Mouse (Mus musculus) forebrain, postnatal 0 days (tissue): ENCODE measurements around the gene Brd7. TPM values are rescaled to one million over a fixed set of nuclear protein-coding genes. Genes with fewer than 3 reads are reported as not detected.

ENCODE experiments used
- ATAC-seq: fragments of 200-750 bp; cut with Nextera tagmentation; 2 replicates; pipeline ENCODE4 v1.8.0; 2017; ENCODE audit warnings: mild to moderate bottlenecking, moderate library complexity
- DNase-seq: peaks from one replicate; pipeline ENCODE4 v3.0.0-alpha.2; 2015
- H3K27ac ChIP-seq: fragments of 300-500 bp; sonication (generic); 2 replicates; pipeline ENCODE4 v1.5.1; 2014; ENCODE audit warnings: low read depth, mild to moderate bottlenecking, antibody characterized with exemption, low read length, moderate library complexity, mixed read lengths
- H3K27me3 ChIP-seq: fragments of 300-500 bp; sonication (generic); 2 replicates; pipeline ENCODE4 v1.6.1; 2014; ENCODE audit warnings: mild to moderate bottlenecking, low read length, mixed read lengths; ENCODE audit not compliant: insufficient read depth
- H3K36me3 ChIP-seq: fragments of 300-500 bp; sonication (generic); 2 replicates; pipeline ENCODE4 v1.6.1; 2014; ENCODE audit warnings: mild to moderate bottlenecking, moderate library complexity; ENCODE audit not compliant: insufficient read depth
- H3K4me1 ChIP-seq: fragments of 300-500 bp; sonication (generic); 2 replicates; pipeline ENCODE4 v1.6.1; 2014; ENCODE audit warnings: antibody characterized with exemption; ENCODE audit not compliant: insufficient read depth
- H3K4me2 ChIP-seq: fragments of 300-500 bp; sonication (generic); 2 replicates; pipeline ENCODE4 v1.6.1; 2014; ENCODE audit warnings: low read depth, mild to moderate bottlenecking, moderate library complexity
- H3K4me3 ChIP-seq: fragments of 300-500 bp; sonication (generic); 2 replicates; pipeline ENCODE4 v1.5.1; 2014; ENCODE audit warnings: low read depth, low read length, mixed read lengths
- H3K9ac ChIP-seq: fragments of 300-500 bp; sonication (generic); 2 replicates; pipeline ENCODE4 v1.6.1; 2014; ENCODE audit warnings: mild to moderate bottlenecking
- H3K9me3 ChIP-seq: fragments of 300-500 bp; sonication (generic); 2 replicates; pipeline ENCODE4 v1.6.1; 2016; ENCODE audit warnings: low read length
- CTCF ChIP-seq: sonication (generic); IDR thresholded peaks from 2 replicates; pipeline ENCODE4 v1.5.1; 2016; ENCODE audit warnings: antibody characterized with exemption, control low read depth, low read depth
- WGBS: fragments of 180-500 bp; shearing (Covaris S2); extraction: QIAGEN DNeasy Blood & Tissue Kit; methylation state at CpG from one replicate; pipeline ENCODE4 v1.1.7; 2014; 5-methylcytosine and 5-hydroxymethylcytosine counted together
- polyA plus RNA-seq: library from polyadenylated mRNA; unstranded; fragments of >200 nt; fragmentation: Nextera tagmentation; extraction: Ambion mirVana; gene quantifications from 2 replicates; pipeline ENCODE4 v1.2.1, GENCODE M21; 2015
- total RNA-seq: library from RNA; depleted of rRNA; stranded (reverse); fragments of >200 nt; gene quantifications from 2 replicates; pipeline ENCODE4 v1.2.3, GENCODE M21; 2014

Brd7 gene
- total and polyA plus RNA-seq, 2 experiments from 2014 or later, result 24.1 to 52.4 TPM

GRCm38 (mm10) chr8:88310286-88310685 is 51.7 kb downstream of the Brd7 start:
- no peak overlapping the region for H3K4me2 ChIP-seq
- no peaks in the 10 kb centered on the region for H3K4me1 ChIP-seq
- no peak overlapping the region for H3K4me3 ChIP-seq
- 91% methylated on average over 13 of the region's 13 CpGs for WGBS
- no peaks in the 10 kb centered on the region for H3K36me3 ChIP-seq
- ATAC-seq, result no peak
- no peaks in the 10 kb centered on the region for H3K9me3 ChIP-seq
- no peak overlapping the region for H3K27ac ChIP-seq
- no peak for TF ChIP-seq CTCF
- no peak for DNase-seq
- no peaks in the 10 kb centered on the region for H3K27me3 ChIP-seq
- no peak overlapping the region for H3K9ac ChIP-seq

GRCm38 (mm10) chr8:88309881-88310280 is 52.1 kb downstream of the Brd7 start:
- ATAC-seq (no peak), DNase-seq (no peak)
- Histone ChIP-seq H3K9me3 (no peaks in the 10 kb centered on the region), H3K4me3 (no peak overlapping the region), H3K27ac (no peak overlapping the region), H3K4me2 (no peak overlapping the region), H3K4me1 (no peaks in the 10 kb centered on the region), H3K9ac (no peak overlapping the region), H3K36me3 (no peaks in the 10 kb centered on the region), H3K27me3 (no peaks in the 10 kb centered on the region)
- TF ChIP-seq CTCF, result no peak
- 94% methylated on average over 7 of the region's 7 CpGs for WGBS

GRCm38 (mm10) chr8:88309274-88309873 is 52.6 kb downstream of the Brd7 start:
- no peak overlapping the region for H3K4me3 ChIP-seq
- no peak for DNase-seq
- H3K4me1 ChIP-seq, result no peaks in the 10 kb centered on the region
- no peak for TF ChIP-seq CTCF
- no peaks in the 10 kb centered on the region for H3K36me3 ChIP-seq
- ATAC-seq, result no peak
- no peak overlapping the region for H3K9ac ChIP-seq
- no peaks in the 10 kb centered on the region for H3K27me3 ChIP-seq
- H3K4me2 ChIP-seq, result no peak overlapping the region
- no peak overlapping the region for H3K27ac ChIP-seq
- no peaks in the 10 kb centered on the region for H3K9me3 ChIP-seq
- 82% methylated on average over 10 of the region's 10 CpGs for WGBS

- Histone ChIP-seq H3K36me3 (no peaks in the 10 kb centered on the region), H3K4me2 (no peak overlapping the region), H3K27ac (no peak overlapping the region), H3K9me3 (no peaks in the 10 kb centered on the region), H3K4me1 (no peaks in the 10 kb centered on the region), H3K27me3 (no peaks in the 10 kb centered on the region), H3K4me3 (no peak overlapping the region), H3K9ac (no peak overlapping the region)
- WGBS, result 85% methylated on average over 4 of the region's 4 CpGs
- ATAC-seq, result no peak
- no peak for TF ChIP-seq CTCF
- DNase-seq, result no peak
Measured at GRCm38 (mm10) chr8:88307736-88308135, 54.3 kb downstream of the Brd7 start.

- Histone ChIP-seq H3K4me2 (no peak overlapping the region), H3K27ac (no peak overlapping the region), H3K36me3 (no peaks in the 10 kb centered on the region), H3K4me1 (no peaks in the 10 kb centered on the region), H3K9ac (no peak overlapping the region), H3K4me3 (no peak overlapping the region), H3K27me3 (no peaks in the 10 kb centered on the region), H3K9me3 (no peaks in the 10 kb centered on the region)
- DNase-seq (no peak), ATAC-seq (no peak)
- peak; percentile 40 for TF ChIP-seq CTCF
- WGBS, result 78% methylated on average over 14 of the region's 14 CpGs
Measured at GRCm38 (mm10) chr8:88306511-88306910, 55.5 kb downstream of the Brd7 start.

- Histone ChIP-seq H3K4me2 (no peak overlapping the region), H3K9me3 (no peaks in the 10 kb centered on the region), H3K27ac (no peak overlapping the region), H3K9ac (no peak overlapping the region), H3K4me1 (no peaks in the 10 kb centered on the region), H3K27me3 (no peaks in the 10 kb centered on the region), H3K36me3 (no peaks in the 10 kb centered on the region), H3K4me3 (no peak overlapping the region)
- ATAC-seq (no peak), DNase-seq (no peak)
- TF ChIP-seq CTCF, result no peak
- WGBS, result 90% methylated on average over 4 of the region's 4 CpGs
Measured at GRCm38 (mm10) chr8:88305814-88306213, 56.2 kb downstream of the Brd7 start.

- Histone ChIP-seq H3K27ac (no peak overlapping the region), H3K4me2 (no peak overlapping the region), H3K36me3 (no peaks in the 10 kb centered on the region), H3K4me3 (no peak overlapping the region), H3K27me3 (no peaks in the 10 kb centered on the region), H3K9me3 (no peaks in the 10 kb centered on the region), H3K9ac (no peak overlapping the region), H3K4me1 (no peaks in the 10 kb centered on the region)
- ATAC-seq, result no peak
- no peak for TF ChIP-seq CTCF
- WGBS, result 48% methylated on average over 15 of the region's 15 CpGs
- DNase-seq, result peak; percentile 5
Measured at GRCm38 (mm10) chr8:88301589-88302437, 60.2 kb downstream of the Brd7 start.
